Mouse (Mus musculus) embryo, embryonic 10.5 days (tissue): ENCODE results near the gene Ano4.
A peak's percentile ranks its signal among the peaks of the same experiment; 100 is the strongest.

Experiments
- DNase-seq: peaks from one replicate; pipeline ENCODE4 v3.0.0-alpha.2; 2015; ENCODE audit warnings: low spot score

Ano4 gene

GRCm38 (mm10) chr10:89344491-89345195 is at the start of gene Ano4:
TSS of gene Ano4 (minus strand) at chr10:89344762.
- peak; percentile 38 for DNase-seq

GRCm38 (mm10) chr10:89392687-89393086 is 48.1 kb upstream of the Ano4 start:
- peak; percentile 24 for DNase-seq

- no peak for DNase-seq
These were observed 47.1 kb upstream of the Ano4 start for GRCm38 (mm10) chr10:89391571-89392163.

- DNase-seq, result no peak
These were observed 41.9 kb upstream of the Ano4 start for GRCm38 (mm10) chr10:89386461-89386860.

- peak; percentile 91 for DNase-seq
These were observed 38.9 kb upstream of the Ano4 start for GRCm38 (mm10) chr10:89383462-89383861.

- DNase-seq, result no peak
These were observed 33.2 kb upstream of the Ano4 start for GRCm38 (mm10) chr10:89377750-89378149.

GRCm38 (mm10) chr10:89370051-89370450 is 25.5 kb upstream of the Ano4 start:
- DNase-seq, result no peak

GRCm38 (mm10) chr10:89358933-89359332 is 14.4 kb upstream of the Ano4 start:
- no peak for DNase-seq

- no peak for DNase-seq
These were observed 10.1 kb upstream of the Ano4 start for GRCm38 (mm10) chr10:89354639-89355038.

- no peak for DNase-seq
These were observed 6.9 kb upstream of the Ano4 start for GRCm38 (mm10) chr10:89351416-89351815.

- DNase-seq, result no peak
These were observed 1.0 kb upstream of the Ano4 start for GRCm38 (mm10) chr10:89345606-89346005.

- peak; percentile 11 for DNase-seq
These were observed 603 bp upstream of the Ano4 start for GRCm38 (mm10) chr10:89345196-89345533.

GRCm38 (mm10) chr10:89344132-89344490 is 451 bp downstream of the Ano4 start:
- no peak for DNase-seq

GRCm38 (mm10) chr10:89343716-89344115 is 846 bp downstream of the Ano4 start:
- DNase-seq, result peak; percentile 28

GRCm38 (mm10) chr10:89330261-89330660 is 14.3 kb downstream of the Ano4 start:
- DNase-seq, result no peak

GRCm38 (mm10) chr10:89329806-89330205 is 14.8 kb downstream of the Ano4 start:
- no peak for DNase-seq

GRCm38 (mm10) chr10:89328876-89329275 is 15.7 kb downstream of the Ano4 start:
- no peak for DNase-seq

- DNase-seq, result peak; percentile 84
These were observed 17.5 kb downstream of the Ano4 start for GRCm38 (mm10) chr10:89327004-89327511.

GRCm38 (mm10) chr10:89326383-89326782 is 18.2 kb downstream of the Ano4 start:
- no peak for DNase-seq

GRCm38 (mm10) chr10:89307566-89307965 is 37.0 kb downstream of the Ano4 start:
- DNase-seq, result no peak

- no peak for DNase-seq
These were observed 44.2 kb downstream of the Ano4 start for GRCm38 (mm10) chr10:89300346-89300745.

GRCm38 (mm10) chr10:89292784-89293183 is 51.8 kb downstream of the Ano4 start:
- no peak for DNase-seq

- no peak for DNase-seq
These were observed 53.9 kb downstream of the Ano4 start for GRCm38 (mm10) chr10:89290698-89291097.

GRCm38 (mm10) chr10:89289290-89289689 is 55.3 kb downstream of the Ano4 start:
- no peak for DNase-seq
